Mouse (Mus musculus) forebrain, postnatal 0 days (tissue): Measurements from ENCODE around the gene Lefty1. TPM values are rescaled to one million over a fixed set of nuclear protein-coding genes. Genes with fewer than 3 reads are reported as not detected.

Source experiments
- ATAC-seq: fragments of 200-750 bp; cut with Nextera tagmentation; 2 replicates; pipeline ENCODE4 v1.8.0; 2017; ENCODE audit warnings: mild to moderate bottlenecking, moderate library complexity
- DNase-seq: peaks from one replicate; pipeline ENCODE4 v3.0.0-alpha.2; 2015
- H3K27ac ChIP-seq: fragments of 300-500 bp; sonication (generic); 2 replicates; pipeline ENCODE4 v1.5.1; 2014; ENCODE audit warnings: low read depth, mild to moderate bottlenecking, antibody characterized with exemption, low read length, moderate library complexity, mixed read lengths
- H3K27me3 ChIP-seq: fragments of 300-500 bp; sonication (generic); 2 replicates; pipeline ENCODE4 v1.6.1; 2014; ENCODE audit warnings: mild to moderate bottlenecking, low read length, mixed read lengths; ENCODE audit not compliant: insufficient read depth
- H3K36me3 ChIP-seq: fragments of 300-500 bp; sonication (generic); 2 replicates; pipeline ENCODE4 v1.6.1; 2014; ENCODE audit warnings: mild to moderate bottlenecking, moderate library complexity; ENCODE audit not compliant: insufficient read depth
- H3K4me1 ChIP-seq: fragments of 300-500 bp; sonication (generic); 2 replicates; pipeline ENCODE4 v1.6.1; 2014; ENCODE audit warnings: antibody characterized with exemption; ENCODE audit not compliant: insufficient read depth
- H3K4me2 ChIP-seq: fragments of 300-500 bp; sonication (generic); 2 replicates; pipeline ENCODE4 v1.6.1; 2014; ENCODE audit warnings: low read depth, mild to moderate bottlenecking, moderate library complexity
- H3K4me3 ChIP-seq: fragments of 300-500 bp; sonication (generic); 2 replicates; pipeline ENCODE4 v1.5.1; 2014; ENCODE audit warnings: low read depth, low read length, mixed read lengths
- H3K9ac ChIP-seq: fragments of 300-500 bp; sonication (generic); 2 replicates; pipeline ENCODE4 v1.6.1; 2014; ENCODE audit warnings: mild to moderate bottlenecking
- H3K9me3 ChIP-seq: fragments of 300-500 bp; sonication (generic); 2 replicates; pipeline ENCODE4 v1.6.1; 2016; ENCODE audit warnings: low read length
- CTCF ChIP-seq: sonication (generic); IDR thresholded peaks from 2 replicates; pipeline ENCODE4 v1.5.1; 2016; ENCODE audit warnings: antibody characterized with exemption, control low read depth, low read depth
- WGBS: fragments of 180-500 bp; shearing (Covaris S2); extraction: QIAGEN DNeasy Blood & Tissue Kit; methylation state at CpG from one replicate; pipeline ENCODE4 v1.1.7; 2014; 5-methylcytosine and 5-hydroxymethylcytosine counted together
- polyA plus RNA-seq: library from polyadenylated mRNA; unstranded; fragments of >200 nt; fragmentation: Nextera tagmentation; extraction: Ambion mirVana; gene quantifications from 2 replicates; pipeline ENCODE4 v1.2.1, GENCODE M21; 2015
- total RNA-seq: library from RNA; depleted of rRNA; stranded (reverse); fragments of >200 nt; gene quantifications from 2 replicates; pipeline ENCODE4 v1.2.3, GENCODE M21; 2014

Lefty1 gene
- total and polyA plus RNA-seq, 2 experiments from 2014 or later = 0.35 TPM; not detected in 1

DNA sequence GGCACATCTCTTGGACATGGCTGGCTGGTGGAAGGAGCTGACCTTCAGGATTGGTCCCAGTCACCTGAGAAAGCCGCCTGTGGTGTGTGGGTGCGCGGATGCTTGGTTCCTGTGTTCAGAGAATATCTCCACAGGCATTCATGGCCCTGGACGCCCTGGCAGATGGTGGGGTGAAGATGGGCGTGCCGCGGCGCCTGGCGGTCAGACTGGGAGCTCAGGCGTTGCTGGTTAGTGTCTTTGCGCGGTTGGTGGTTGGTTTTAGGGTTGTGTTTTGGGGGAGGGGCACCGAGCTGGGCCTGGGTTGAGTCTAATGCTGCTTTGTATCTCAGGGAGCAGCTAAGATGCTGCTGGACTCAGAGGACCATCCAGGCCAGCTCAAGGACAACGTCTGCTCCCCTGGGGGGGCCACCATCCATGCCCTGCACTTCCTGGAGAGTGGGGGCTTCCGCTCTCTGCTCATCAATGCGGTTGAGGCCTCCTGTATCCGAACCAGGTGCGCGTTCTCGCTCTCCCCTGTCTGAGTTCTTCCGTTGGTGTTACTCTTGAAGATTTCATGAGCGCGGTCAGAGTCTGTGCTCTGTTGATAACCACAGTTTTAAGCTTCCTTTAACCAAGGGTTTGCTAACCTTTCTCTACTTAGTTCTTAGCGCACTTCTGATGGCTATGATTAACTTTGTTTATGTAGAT is 28.2 kb upstream of the Lefty1 start:
- no peak overlapping the region for H3K4me3 ChIP-seq
- DNase-seq (no peak), ATAC-seq (no peak)
- 91% methylated on average over 24 of the region's 24 CpGs for WGBS
- peaks cover 11% of the 10 kb centered on the region for H3K4me1 ChIP-seq
- H3K36me3 ChIP-seq = peaks cover 30% of the 10 kb centered on the region
- no peaks in the 10 kb centered on the region for H3K9me3 ChIP-seq
- TF ChIP-seq CTCF = no peak
- no peak overlapping the region for H3K27ac ChIP-seq
- H3K27me3 ChIP-seq = no peaks in the 10 kb centered on the region
- H3K4me2 ChIP-seq = no peak overlapping the region
- H3K9ac ChIP-seq = no peak overlapping the region

DNA sequence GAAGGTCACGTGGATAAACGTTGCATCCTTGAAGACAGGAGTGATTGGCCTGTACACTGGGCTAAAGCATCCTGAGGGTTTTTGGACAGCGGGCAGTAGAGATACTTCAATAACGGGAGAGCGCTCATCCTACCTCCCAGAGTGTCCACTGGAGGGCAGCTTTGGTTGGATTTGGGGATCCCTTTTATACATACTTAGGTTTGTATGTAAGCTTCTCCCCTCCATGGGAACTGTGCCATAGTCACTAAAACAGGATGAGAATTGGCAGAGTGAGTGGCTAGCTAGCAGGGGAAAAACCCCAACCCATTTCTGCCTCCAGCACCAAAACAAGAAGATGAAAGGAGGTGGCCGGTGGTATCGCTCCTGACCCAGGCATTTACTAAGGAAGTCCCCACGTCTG is 23.7 kb upstream of the Lefty1 start:
- no peak for ATAC-seq
- H3K4me3 ChIP-seq = no peak overlapping the region
- TF ChIP-seq CTCF = peak; percentile 52
- no peak overlapping the region for H3K9ac ChIP-seq
- H3K4me2 ChIP-seq = no peak overlapping the region
- H3K36me3 ChIP-seq = peaks cover 26% of the 10 kb centered on the region
- DNase-seq = no peak
- 52% methylated on average over 8 of the region's 8 CpGs for WGBS
- H3K27me3 ChIP-seq = no peaks in the 10 kb centered on the region
- no peaks in the 10 kb centered on the region for H3K9me3 ChIP-seq
- H3K27ac ChIP-seq = no peak overlapping the region
- no peaks in the 10 kb centered on the region for H3K4me1 ChIP-seq

DNA sequence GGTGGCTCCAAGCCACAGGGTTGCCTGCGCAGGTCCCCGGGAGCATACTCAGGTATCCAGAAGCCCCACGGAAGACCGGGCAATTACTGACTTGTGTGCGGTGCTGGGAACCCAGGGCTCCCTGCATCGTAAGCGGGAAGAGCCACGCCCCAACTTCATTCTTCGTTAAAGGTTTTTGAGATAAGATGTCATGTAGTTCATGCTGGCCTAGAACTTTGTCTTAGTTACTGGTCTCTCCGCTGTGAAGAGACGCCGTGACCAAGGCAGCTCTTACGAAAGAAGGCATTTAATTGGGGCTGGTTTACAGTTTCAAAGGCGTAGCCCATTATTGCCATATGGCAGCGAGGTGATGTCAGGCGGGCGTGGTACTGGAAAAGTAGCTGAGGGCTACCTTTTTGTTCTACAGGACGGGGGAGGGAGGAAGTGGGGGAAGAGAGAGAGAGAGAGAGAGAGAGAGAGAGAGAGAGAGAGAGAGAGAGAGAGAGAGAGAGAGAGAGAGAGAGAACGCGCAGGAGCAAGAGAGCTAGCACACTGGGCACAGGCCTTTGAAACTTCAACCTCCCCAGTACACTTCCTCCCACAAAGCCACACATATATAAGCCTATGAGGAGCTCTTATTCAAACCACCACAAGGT is 23.1 kb upstream of the Lefty1 start:
- 60% methylated on average over 19 of the region's 20 CpGs for WGBS

DNA sequence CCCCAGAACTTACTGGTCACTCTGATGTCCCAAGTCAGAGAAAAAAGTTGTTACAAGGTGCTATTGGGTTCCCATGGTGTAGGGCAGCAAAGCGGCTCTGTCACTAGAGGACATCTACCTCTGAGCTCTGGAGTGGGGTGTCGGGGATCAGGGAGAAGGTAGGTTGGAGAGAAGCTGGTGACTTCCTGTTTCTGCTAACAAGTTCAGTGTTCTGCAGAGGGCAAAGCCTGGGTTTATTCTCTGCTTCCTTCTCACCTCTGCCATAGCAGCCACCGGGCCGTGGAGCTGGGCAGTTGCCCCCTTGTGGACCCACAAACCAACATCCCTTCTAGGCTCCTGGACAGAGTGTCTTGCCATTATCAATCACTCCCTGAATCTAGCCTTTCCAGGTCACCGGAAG is 22.0 kb upstream of the Lefty1 start:
- Histone ChIP-seq H3K4me1 (no peaks in the 10 kb centered on the region), H3K27ac (no peak overlapping the region), H3K4me2 (no peak overlapping the region), H3K9me3 (no peaks in the 10 kb centered on the region), H3K27me3 (no peaks in the 10 kb centered on the region), H3K4me3 (no peak overlapping the region), H3K36me3 (peaks cover 11% of the 10 kb centered on the region), H3K9ac (no peak overlapping the region)
- 89% methylated on average over 5 of the region's 5 CpGs for WGBS
- no peak for ATAC-seq
- no peak for DNase-seq
- no peak for TF ChIP-seq CTCF

More for the DNA sequence above, 23.1 kb upstream of the Lefty1 start:
- no peak for TF ChIP-seq CTCF
- Histone ChIP-seq H3K9ac (no peak overlapping the region), H3K27me3 (no peaks in the 10 kb centered on the region), H3K36me3 (peaks cover 20% of the 10 kb centered on the region), H3K4me3 (no peak overlapping the region), H3K27ac (no peak overlapping the region), H3K9me3 (no peaks in the 10 kb centered on the region), H3K4me1 (no peaks in the 10 kb centered on the region), H3K4me2 (no peak overlapping the region)
- ATAC-seq (no peak), DNase-seq (no peak)

DNA sequence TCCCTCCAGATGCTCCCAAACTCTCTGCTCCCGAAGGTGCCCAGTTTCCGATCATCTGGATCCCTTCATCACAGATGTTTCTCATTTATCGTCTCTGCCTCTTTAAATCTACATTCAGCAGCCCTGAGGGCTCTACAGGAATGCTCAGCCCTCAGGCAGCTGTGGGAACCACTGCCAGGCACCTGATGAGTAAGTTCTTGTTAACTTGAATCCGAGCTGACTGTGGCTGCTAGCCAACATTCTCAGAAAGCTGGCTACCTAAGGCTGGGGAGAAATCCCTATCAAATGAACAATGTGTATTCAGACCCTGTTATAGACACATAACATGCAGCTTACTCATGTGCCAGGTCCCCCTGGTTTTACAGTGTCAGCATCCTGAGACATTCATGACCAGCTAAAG is 21.0 kb upstream of the Lefty1 start:
- no peak overlapping the region for H3K27ac ChIP-seq
- peaks cover 1% of the 10 kb centered on the region; the same call in 1 of the 2 replicates for H3K36me3 ChIP-seq
- no peak overlapping the region for H3K4me2 ChIP-seq
- no peak for TF ChIP-seq CTCF
- H3K9me3 ChIP-seq = no peaks in the 10 kb centered on the region
- H3K9ac ChIP-seq = no peak overlapping the region
- no peaks in the 10 kb centered on the region for H3K27me3 ChIP-seq
- no peak for DNase-seq
- ATAC-seq = no peak
- 48% methylated on average over 4 of the region's 4 CpGs for whole genome bisulfite sequencing
- no peaks in the 10 kb centered on the region for H3K4me1 ChIP-seq
- H3K4me3 ChIP-seq = no peak overlapping the region

DNA sequence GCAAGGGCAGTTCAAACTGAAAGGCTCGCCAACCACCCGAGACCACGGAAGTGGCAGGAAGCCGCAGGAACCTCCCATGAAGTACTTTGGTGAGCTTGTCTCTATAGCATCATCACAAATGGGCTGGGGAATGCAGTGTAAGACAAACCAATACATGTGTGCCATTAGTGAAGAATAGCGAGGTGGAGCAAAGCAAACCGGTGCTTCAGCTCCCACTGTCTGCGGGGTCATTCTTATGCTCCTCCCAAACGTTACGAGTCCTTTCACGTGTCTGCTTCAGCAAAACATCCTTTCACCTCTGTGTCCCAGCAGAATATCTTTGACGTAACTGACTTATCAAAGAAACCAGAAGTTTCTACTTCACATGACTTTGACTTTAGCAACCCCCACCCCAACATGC is 18.4 kb upstream of the Lefty1 start:
- ATAC-seq = no peak
- Histone ChIP-seq H3K27me3 (no peaks in the 10 kb centered on the region), H3K4me2 (no peak overlapping the region), H3K4me3 (no peak overlapping the region), H3K27ac (no peak overlapping the region), H3K9me3 (no peaks in the 10 kb centered on the region), H3K36me3 (no peaks in the 10 kb centered on the region), H3K4me1 (no peaks in the 10 kb centered on the region), H3K9ac (no peak overlapping the region)
- no peak for DNase-seq
- 91% methylated on average over 11 of the region's 11 CpGs for WGBS
- TF ChIP-seq CTCF = no peak

DNA sequence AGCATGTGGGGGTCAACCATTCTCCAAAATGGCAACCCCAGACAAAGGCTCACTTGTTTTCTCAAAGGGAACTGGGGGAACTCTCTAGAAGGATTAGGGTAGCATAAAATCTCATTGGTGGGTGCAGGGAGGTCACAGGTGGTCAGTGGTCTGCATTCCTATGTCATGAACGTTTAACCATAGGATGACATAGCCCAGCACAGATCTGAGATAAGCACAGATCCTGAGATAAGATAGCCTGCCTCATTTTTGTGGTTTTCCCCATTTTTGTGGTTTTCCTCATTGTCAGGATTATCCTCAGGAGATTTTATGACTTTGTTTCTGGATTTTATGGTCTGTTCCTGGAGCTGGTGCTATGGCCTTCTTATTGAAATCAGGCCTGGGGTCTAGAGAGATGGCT is 17.8 kb upstream of the Lefty1 start:
- TF ChIP-seq CTCF = no peak
- WGBS = 75% methylated on average over 1 of the region's 1 CpGs
- H3K4me2 ChIP-seq = no peak overlapping the region

More for the DNA sequence above, 17.8 kb upstream of the Lefty1 start:
- ATAC-seq (no peak), DNase-seq (no peak)
- no peak overlapping the region for H3K9ac ChIP-seq
- H3K4me3 ChIP-seq = no peak overlapping the region
- H3K9me3 ChIP-seq = no peaks in the 10 kb centered on the region
- H3K27ac ChIP-seq = no peak overlapping the region
- H3K27me3 ChIP-seq = no peaks in the 10 kb centered on the region
- no peaks in the 10 kb centered on the region for H3K4me1 ChIP-seq
- no peaks in the 10 kb centered on the region for H3K36me3 ChIP-seq
